Mouse (Mus musculus): ENCODE data around the gene Dazap2. TPM values are rescaled to one million over a fixed set of nuclear protein-coding genes. Genes with fewer than 3 reads are reported as not detected.
A peak's percentile ranks its signal among the peaks of the same experiment; 100 is the strongest.

The Dazap2 gene
- polyA plus RNA-seq, 1 experiment = 214 TPM

DNA sequence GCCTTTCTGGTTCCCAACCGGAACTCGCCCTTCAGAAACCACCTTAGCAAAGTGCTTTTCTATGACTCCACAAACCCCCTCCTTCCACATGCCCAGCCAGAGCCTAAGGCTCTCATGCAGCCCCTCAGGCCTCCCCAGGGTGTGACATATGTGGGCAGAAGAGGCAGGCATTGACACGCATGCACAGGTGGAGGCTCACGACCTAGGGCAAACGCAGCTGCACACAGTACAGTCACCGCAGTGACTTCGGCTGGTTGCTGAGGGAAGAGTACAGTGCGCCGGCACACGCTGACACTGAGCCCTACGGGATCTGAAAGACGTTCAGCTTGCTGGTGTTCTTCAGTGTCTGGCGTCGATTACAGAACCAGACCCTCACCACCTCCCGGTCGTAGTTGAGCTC is 37.2 kb upstream of the Dazap2 start:
- no peak for TF ChIP-seq CTCF (IDR thresholded peaks at IDR 0.05; ENCODE audit: borderline replicate concordance, insufficient read depth, low read depth, low read length)
- no peak for TF ChIP-seq POLR2A (IDR thresholded peaks at IDR 0.05; ENCODE audit: borderline replicate concordance, insufficient read depth, low read length)
- Histone ChIP-seq H3K27me3 (ENCODE audit: control insufficient read depth, insufficient read depth, low read length) (no peaks in the 10 kb centered on the region), H3K4me1 (ENCODE audit: control insufficient read depth, insufficient read depth, low read length) (peaks cover 10% of the 10 kb centered on the region; the same call in 1 of the 2 replicates), H3K27ac (ENCODE audit: insufficient read depth, low read length) (no peak overlapping the region), H3K4me3 (replicated peaks; ENCODE audit: insufficient read depth, low read depth, low read length) (no peak overlapping the region)
- DNase-seq = no peak
- 90% methylated on average over 16 of the region's 16 CpGs for WGBS

DNA sequence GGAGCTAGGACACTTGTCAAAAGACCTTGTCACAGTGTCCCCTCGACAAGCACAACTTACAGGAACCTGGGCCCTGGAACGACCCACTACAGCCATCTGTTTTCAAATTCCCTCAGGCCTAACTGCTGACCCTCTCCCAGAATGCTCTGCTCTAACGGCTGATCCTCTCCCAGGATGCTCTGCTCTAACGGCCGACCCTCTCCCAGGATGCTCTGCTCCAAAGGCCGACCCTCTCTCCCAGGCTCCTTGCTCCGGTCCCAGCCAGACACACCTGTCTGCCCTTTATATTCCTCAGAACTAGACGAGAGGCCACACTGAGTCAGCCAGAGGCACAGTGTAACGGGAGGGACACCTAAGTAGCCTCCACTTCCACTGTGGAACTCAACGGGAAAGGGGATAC is 35.0 kb upstream of the Dazap2 start:
- Histone ChIP-seq H3K4me1 (ENCODE audit: control insufficient read depth, insufficient read depth, low read length) (peaks cover 10% of the 10 kb centered on the region; the same call in 1 of the 2 replicates), H3K4me3 (replicated peaks; ENCODE audit: insufficient read depth, low read depth, low read length) (no peak overlapping the region), H3K27me3 (ENCODE audit: control insufficient read depth, insufficient read depth, low read length) (no peaks in the 10 kb centered on the region), H3K27ac (ENCODE audit: insufficient read depth, low read length) (no peak overlapping the region)
- 78% methylated on average over 10 of the region's 10 CpGs for WGBS
- TF ChIP-seq CTCF (IDR thresholded peaks at IDR 0.05; ENCODE audit: borderline replicate concordance, insufficient read depth, low read depth, low read length) (no peak), POLR2A (IDR thresholded peaks at IDR 0.05; ENCODE audit: borderline replicate concordance, insufficient read depth, low read length) (no peak)
- no peak for DNase-seq

DNA sequence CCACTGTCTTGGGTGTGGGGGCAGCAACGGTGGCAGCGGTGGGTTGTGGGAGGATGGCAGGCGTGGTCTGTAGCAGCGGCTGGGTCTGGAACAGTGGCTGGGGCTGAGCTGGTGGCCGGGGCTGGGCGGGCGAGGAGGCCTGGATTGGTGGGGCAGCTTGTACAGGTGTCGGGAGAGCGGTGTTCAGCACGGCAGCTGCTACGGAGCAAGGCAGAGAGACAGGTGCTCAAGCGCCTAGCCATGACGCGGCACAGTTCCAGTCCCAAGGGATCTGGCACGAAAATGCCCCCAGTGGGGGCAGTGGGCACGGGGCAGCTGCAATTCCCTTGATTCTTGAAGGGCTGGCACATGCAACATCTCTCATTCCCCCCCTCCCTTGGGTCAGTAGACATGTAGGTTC is 29.2 kb upstream of the Dazap2 start:
- no peak for TF ChIP-seq POLR2A (IDR thresholded peaks at IDR 0.05; ENCODE audit: borderline replicate concordance, insufficient read depth, low read length)
- no peak for TF ChIP-seq CTCF (IDR thresholded peaks at IDR 0.05; ENCODE audit: borderline replicate concordance, insufficient read depth, low read depth, low read length)

DNA sequence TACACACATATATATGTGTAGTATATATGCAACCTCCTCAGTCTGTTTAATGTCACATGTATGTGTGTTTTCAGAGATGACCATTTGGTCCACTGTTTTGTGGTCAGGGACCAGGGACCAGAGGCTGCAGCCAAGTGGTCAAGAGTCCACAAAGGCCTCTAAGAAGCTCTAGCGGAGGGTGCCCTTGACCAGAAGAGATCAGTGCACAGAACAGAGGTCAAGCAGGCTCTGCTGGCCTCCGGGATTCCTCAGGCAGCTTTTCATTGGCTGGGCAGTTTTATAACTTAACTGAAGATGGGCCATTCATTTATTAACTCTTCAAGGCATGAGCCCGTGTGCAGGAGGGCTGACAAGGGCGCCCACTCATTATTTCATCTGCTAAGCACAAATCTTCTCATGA is 28.0 kb upstream of the Dazap2 start:
- Histone ChIP-seq H3K27ac (ENCODE audit: insufficient read depth, low read length) (no peak overlapping the region), H3K4me1 (ENCODE audit: control insufficient read depth, insufficient read depth, low read length) (no peaks in the 10 kb centered on the region), H3K4me3 (replicated peaks; ENCODE audit: insufficient read depth, low read depth, low read length) (no peak overlapping the region), H3K27me3 (ENCODE audit: control insufficient read depth, insufficient read depth, low read length) (no peaks in the 10 kb centered on the region)
- no peak for DNase-seq
- 94% methylated on average over 4 of the region's 4 CpGs for WGBS
- TF ChIP-seq POLR2A (IDR thresholded peaks at IDR 0.05; ENCODE audit: borderline replicate concordance, insufficient read depth, low read length) (no peak), CTCF (IDR thresholded peaks at IDR 0.05; ENCODE audit: borderline replicate concordance, insufficient read depth, low read depth, low read length) (no peak)

More for the DNA sequence above, 29.2 kb upstream of the Dazap2 start:
- Histone ChIP-seq H3K27me3 (ENCODE audit: control insufficient read depth, insufficient read depth, low read length) (no peaks in the 10 kb centered on the region), H3K4me1 (ENCODE audit: control insufficient read depth, insufficient read depth, low read length) (no peaks in the 10 kb centered on the region), H3K27ac (ENCODE audit: insufficient read depth, low read length) (no peak overlapping the region), H3K4me3 (replicated peaks; ENCODE audit: insufficient read depth, low read depth, low read length) (no peak overlapping the region)
- no peak for DNase-seq
- 86% methylated on average over 16 of the region's 16 CpGs for WGBS

GRCm38 (mm10) chr15:100588297-100588696 is 26.9 kb upstream of the Dazap2 start:
- Histone ChIP-seq H3K4me1 (ENCODE audit: control insufficient read depth, insufficient read depth, low read length) (no peaks in the 10 kb centered on the region), H3K27ac (ENCODE audit: insufficient read depth, low read length) (no peak overlapping the region), H3K4me3 (replicated peaks; ENCODE audit: insufficient read depth, low read depth, low read length) (no peak overlapping the region), H3K27me3 (ENCODE audit: control insufficient read depth, insufficient read depth, low read length) (no peaks in the 10 kb centered on the region)
- 89% methylated on average over 6 of the region's 6 CpGs for WGBS
- DNase-seq = no peak
- TF ChIP-seq CTCF (IDR thresholded peaks at IDR 0.05; ENCODE audit: borderline replicate concordance, insufficient read depth, low read depth, low read length) (no peak), POLR2A (IDR thresholded peaks at IDR 0.05; ENCODE audit: borderline replicate concordance, insufficient read depth, low read length) (no peak)

- Histone ChIP-seq H3K27me3 (ENCODE audit: control insufficient read depth, insufficient read depth, low read length) (no peaks in the 10 kb centered on the region), H3K4me1 (ENCODE audit: control insufficient read depth, insufficient read depth, low read length) (no peaks in the 10 kb centered on the region), H3K27ac (ENCODE audit: insufficient read depth, low read length) (no peak overlapping the region), H3K4me3 (replicated peaks; ENCODE audit: insufficient read depth, low read depth, low read length) (no peak overlapping the region)
- 78% methylated on average over 8 of the region's 8 CpGs for WGBS
- TF ChIP-seq CTCF (IDR thresholded peaks at IDR 0.05; ENCODE audit: borderline replicate concordance, insufficient read depth, low read depth, low read length) (no peak), POLR2A (IDR thresholded peaks at IDR 0.05; ENCODE audit: borderline replicate concordance, insufficient read depth, low read length) (no peak)
- no peak for DNase-seq
Observed at GRCm38 (mm10) chr15:100590436-100590835, 24.7 kb upstream of the Dazap2 start.

DNA sequence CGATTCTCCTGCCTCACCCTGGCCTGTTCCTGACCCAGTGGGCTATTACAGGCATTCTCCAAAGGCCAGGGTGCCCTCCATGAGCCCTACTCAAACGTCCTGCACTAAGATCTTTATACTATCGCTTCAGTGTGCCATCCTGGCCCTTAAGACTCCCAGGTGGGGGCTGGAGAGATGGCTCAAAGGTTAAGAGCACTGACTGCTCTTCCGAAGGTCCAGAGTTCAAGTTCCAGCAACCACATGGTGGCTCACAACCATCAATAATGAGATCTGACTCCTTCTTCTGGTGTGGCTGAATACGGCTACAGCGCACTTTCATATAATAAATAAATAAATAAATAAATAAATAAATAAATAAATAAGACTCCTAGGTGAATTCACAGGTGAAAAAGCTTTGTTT is 22.3 kb upstream of the Dazap2 start:
- WGBS = 90% methylated on average over 6 of the region's 6 CpGs
- H3K27me3 ChIP-seq (ENCODE audit: control insufficient read depth, insufficient read depth, low read length) = no peaks in the 10 kb centered on the region
- no peak overlapping the region for H3K4me3 ChIP-seq (replicated peaks; ENCODE audit: insufficient read depth, low read depth, low read length)
- TF ChIP-seq CTCF (IDR thresholded peaks at IDR 0.05; ENCODE audit: borderline replicate concordance, insufficient read depth, low read depth, low read length) (no peak), POLR2A (IDR thresholded peaks at IDR 0.05; ENCODE audit: borderline replicate concordance, insufficient read depth, low read length) (no peak)
- H3K27ac ChIP-seq (ENCODE audit: insufficient read depth, low read length) = no peak overlapping the region
- DNase-seq = no peak
- no peaks in the 10 kb centered on the region for H3K4me1 ChIP-seq (ENCODE audit: control insufficient read depth, insufficient read depth, low read length)

DNA sequence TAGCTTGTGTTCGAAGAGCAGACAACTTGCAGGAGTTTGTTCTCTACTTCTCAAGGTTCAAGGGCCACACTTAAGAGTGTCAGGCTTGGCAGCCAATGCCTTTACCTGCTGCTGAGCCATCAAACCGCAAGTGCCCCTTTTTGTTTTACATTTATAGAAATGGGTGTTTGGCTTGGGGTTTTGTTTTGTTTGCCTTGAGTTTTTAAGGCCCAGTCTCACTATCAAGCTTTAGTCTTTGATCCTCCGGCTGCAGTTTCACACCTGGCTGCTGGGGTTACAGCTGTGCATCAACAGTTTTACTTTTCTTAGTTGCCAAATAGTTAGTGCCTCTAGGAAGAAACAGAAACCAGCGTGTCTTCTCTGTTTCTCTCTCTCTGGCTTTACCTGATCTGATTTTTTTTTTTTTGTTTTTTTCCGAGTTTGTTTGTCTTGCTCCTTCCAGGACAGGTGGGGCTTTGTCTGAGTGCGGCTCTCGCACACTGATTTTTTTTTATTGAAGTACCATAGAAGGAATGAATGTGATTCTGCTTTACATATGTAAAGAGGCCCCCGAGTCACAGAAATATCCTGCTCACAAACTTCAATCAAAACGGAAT is 16.8 kb upstream of the Dazap2 start:
- WGBS = 49% methylated on average over 9 of the region's 9 CpGs
- no peak for TF ChIP-seq CTCF (IDR thresholded peaks at IDR 0.05; ENCODE audit: borderline replicate concordance, insufficient read depth, low read depth, low read length)
- no peak for TF ChIP-seq POLR2A (IDR thresholded peaks at IDR 0.05; ENCODE audit: borderline replicate concordance, insufficient read depth, low read length)
- Histone ChIP-seq H3K27ac (ENCODE audit: insufficient read depth, low read length) (no peak overlapping the region), H3K4me3 (replicated peaks; ENCODE audit: insufficient read depth, low read depth, low read length) (peak overlapping the region; percentile 94), H3K27me3 (ENCODE audit: control insufficient read depth, insufficient read depth, low read length) (no peaks in the 10 kb centered on the region), H3K4me1 (ENCODE audit: control insufficient read depth, insufficient read depth, low read length) (peaks cover 7% of the 10 kb centered on the region; the same call in 1 of the 2 replicates)
- no peak for DNase-seq
